Mouse (Mus musculus) bone marrow, adult 2 months (tissue): ENCODE measurements around the gene Krtap16-1.

Source experiments
- CTCF ChIP-seq: fragments of 200-500 bp; IDR thresholded peaks from 2 replicates; pipeline ENCODE4 v1.5.1; 2011; ENCODE audit warnings: low read length, control low read depth; ENCODE audit not compliant: control insufficient read depth, insufficient read depth
- POLR2A ChIP-seq: fragments of 200-500 bp; IDR thresholded peaks from 2 replicates; pipeline ENCODE4 v1.6.1; 2011; ENCODE audit warnings: low read depth, mild to moderate bottlenecking, control low read depth, low read length, borderline replicate concordance; ENCODE audit not compliant: control insufficient read depth

DNA sequence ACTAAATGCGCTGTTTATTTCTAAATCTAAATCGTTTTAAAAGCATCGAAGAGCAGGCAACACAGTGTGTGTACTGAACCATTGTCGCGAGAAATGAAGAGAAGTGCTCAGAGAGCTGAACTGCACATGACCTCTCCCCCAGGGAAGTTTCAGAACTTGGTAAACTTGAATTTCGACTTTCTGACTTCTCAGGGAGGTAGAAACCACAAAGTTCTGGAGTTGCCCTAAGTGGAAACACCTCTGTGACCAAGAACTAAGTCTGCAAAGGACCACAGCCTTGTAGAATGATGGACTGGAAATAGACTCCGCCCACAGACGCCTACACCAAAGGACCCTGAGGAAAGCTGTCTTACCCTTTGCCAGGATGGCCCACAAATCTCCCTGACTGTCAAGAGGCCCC lies 19.5 kb upstream of the Krtap16-1 start:
- no peak for TF ChIP-seq CTCF
- TF ChIP-seq POLR2A: no peak
